Mouse (Mus musculus) brain, embryonic 14.5 days (tissue): ENCODE data around the gene Capn11.

Experiments used
- CTCF ChIP-seq: fragments of 200-500 bp; IDR thresholded peaks from 2 replicates; pipeline ENCODE4 v1.5.1; 2012; ENCODE audit warnings: inconsistent platforms, mild to moderate bottlenecking, moderate library complexity, borderline replicate concordance; ENCODE audit not compliant: insufficient read depth, insufficient read length; ENCODE audit errors: extremely low read depth
- POLR2A ChIP-seq: fragments of 200-500 bp; IDR thresholded peaks from 2 replicates; pipeline ENCODE4 v1.6.1; 2012; ENCODE audit warnings: mild to moderate bottlenecking, inconsistent platforms, borderline replicate concordance; ENCODE audit not compliant: poor library complexity, insufficient read depth, insufficient read length, severe bottlenecking; ENCODE audit errors: extremely low read depth

- TF ChIP-seq POLR2A (peak; percentile 17; the same call in 1 of the 2 replicates), CTCF (no peak)
These were observed 64.0 kb downstream of the Capn11 start for GRCm38 (mm10) chr17:45594881-45595735.
